ENCODE assay signal across 9 mouse cellular contexts in genomic region chr8:11755873-11756272, GRCm38 (mm10). TPM values are rescaled to one million over a fixed set of nuclear protein-coding genes. Genes with fewer than 3 reads are reported as not detected.
DNase-seq lines count a peak whose midpoint lies in the region; ATAC-seq and TF ChIP-seq lines count a peak whose summit lies in the region.
"Had no signal": no experiment of that assay in that cellular context is flagged by ENCODE, and none has a peak within 500 bp of the region (broad histone marks: within the 10 kb centered on the region; RNA-seq: fewer than 3 reads in every experiment).

No protein-coding gene starts in this region.

- H3K4me2 ChIP-seq in heart, embryonic 11.5 days, result no peak overlapping the region
- no peak overlapping the region for H3K4me2 ChIP-seq in embryonic facial prominence, embryonic 14.5 days (ENCODE audit: low read depth, low read length)
- no peak overlapping the region for H3K4me2 ChIP-seq in kidney, postnatal 0 days (ENCODE audit: low read length)
- H3K4me2 ChIP-seq: liver, embryonic 15.5 days had no signal

- H3K27me3 ChIP-seq in heart, adult 2 months (ENCODE audit: control insufficient read depth, insufficient read depth, low read length), result no peaks in the 10 kb centered on the region
- H3K27me3 ChIP-seq in heart, embryonic 11.5 days (ENCODE audit: control insufficient read depth, insufficient read depth, low read length), result no peaks in the 10 kb centered on the region
- H3K27me3 ChIP-seq in embryonic facial prominence, embryonic 14.5 days (replicated peaks; ENCODE audit: control insufficient read depth, insufficient read depth, low read length), result no peaks in the 10 kb centered on the region
- H3K27me3 ChIP-seq in kidney, postnatal 0 days (ENCODE audit: insufficient read depth, low read length), result no peaks in the 10 kb centered on the region
- H3K27me3 ChIP-seq: liver, embryonic 15.5 days had no signal

- ATAC-seq in heart, embryonic 11.5 days (replicated peaks; ENCODE audit: insufficient number of reproducible peaks, low FRiP score, low TSS enrichment), result no peak
- no peak for ATAC-seq in embryonic facial prominence, embryonic 14.5 days (ENCODE audit: low read depth)
- ATAC-seq in kidney, postnatal 0 days (replicated peaks; ENCODE audit: low FRiP score, low read depth), result no peak

- no peak overlapping the region for H3K9ac ChIP-seq in heart, adult 2 months (ENCODE audit: low read depth, low read length)
- H3K9ac ChIP-seq in heart, embryonic 11.5 days (ENCODE audit: low read depth, low read length), result no peak overlapping the region
- no peak overlapping the region for H3K9ac ChIP-seq in embryonic facial prominence, embryonic 14.5 days (ENCODE audit: low read depth, low read length)
- H3K9ac ChIP-seq in kidney, postnatal 0 days (ENCODE audit: low read depth, low read length), result no peak overlapping the region
- H3K9ac ChIP-seq: liver, embryonic 15.5 days had no signal

- intact Hi-C loops in heart, adult 2 months (cut with DNase I), result loop anchor here (2.0 to 10.0 kb wide), 3 partner anchors 121 to 919 kb away; partner anchors contain the start of genes Ankrd10 and Tubgcp3

- TF ChIP-seq EP300 in heart, adult 2 months (IDR thresholded peaks at IDR 0.05; ENCODE audit: insufficient read depth, low read depth, low read length), result no peak

- TF ChIP-seq POLR2A in heart, adult 2 months (IDR thresholded peaks at IDR 0.05; ENCODE audit: insufficient read depth, low read depth, low read length), result no peak

- peak; percentile 81 for TF ChIP-seq CTCF in heart, adult 2 months (IDR thresholded peaks at IDR 0.05)
- TF ChIP-seq CTCF in kidney, postnatal 0 days (IDR thresholded peaks at IDR 0.05; ENCODE audit: low read depth), result peak; percentile 79

- no peak overlapping the region for H3K27ac ChIP-seq in heart, adult 2 months
- no peak overlapping the region for H3K27ac ChIP-seq in heart, embryonic 11.5 days (ENCODE audit: low read depth, low read length)
- H3K27ac ChIP-seq in embryonic facial prominence, embryonic 14.5 days (replicated peaks; ENCODE audit: low read depth, low read length), result no peak overlapping the region
- no peak overlapping the region for H3K27ac ChIP-seq in kidney, postnatal 0 days
- H3K27ac ChIP-seq: liver, embryonic 15.5 days had no signal

- H3K36me3 ChIP-seq in heart, adult 2 months (ENCODE audit: control insufficient read depth, insufficient read depth, low read length), result no peaks in the 10 kb centered on the region
- no peaks in the 10 kb centered on the region for H3K36me3 ChIP-seq in heart, embryonic 11.5 days (ENCODE audit: control insufficient read depth, insufficient read depth, low read length)
- H3K36me3 ChIP-seq in embryonic facial prominence, embryonic 14.5 days (ENCODE audit: control insufficient read depth, insufficient read depth, low read length), result no peaks in the 10 kb centered on the region
- no peaks in the 10 kb centered on the region for H3K36me3 ChIP-seq in kidney, postnatal 0 days (ENCODE audit: insufficient read depth, low read length)
- H3K36me3 ChIP-seq: liver, embryonic 15.5 days had no signal

- peak; percentile 66 to 76 for DNase-seq in heart, adult 2 months
- DNase-seq in CD4-positive helper T cell, adult 2 months (ENCODE audit: low read depth, low spot score), result peak; percentile 85
- DNase-seq in adrenal gland, postnatal 25 days, result peak; percentile 69
- DNase-seq in embryonic facial prominence, embryonic 14.5 days (ENCODE audit: low spot score), result peak; percentile 50
- peak; percentile 82 for DNase-seq in kidney, postnatal 0 days (ENCODE audit: low spot score)
- peak; percentile 80 for DNase-seq in lung, postnatal 14 days
- peak; percentile 62 to 78 for DNase-seq in spleen, postnatal 36 days (ENCODE audit: low spot score in 2 of 2)

- peaks cover under 1% of the 10 kb centered on the region; the same call in 1 of the 2 replicates for H3K79me2 ChIP-seq in heart, adult 2 months (replicated peaks; ENCODE audit: control insufficient read depth, insufficient read depth, low read length)

- 12% methylated on average over 5 of the region's 5 CpGs for WGBS in heart, adult 2 months
- 17% methylated on average over 5 of the region's 5 CpGs for WGBS in heart, embryonic 11.5 days (ENCODE audit: insufficient replicate concordance)
- WGBS in embryonic facial prominence, embryonic 14.5 days, result 15% methylated on average over 5 of the region's 5 CpGs
- 17% methylated on average over 5 of the region's 5 CpGs for WGBS in kidney, postnatal 0 days

- no peaks in the 10 kb centered on the region for H3K9me3 ChIP-seq in heart, embryonic 11.5 days (replicated peaks; ENCODE audit: control insufficient read depth, low read length)
- no peaks in the 10 kb centered on the region for H3K9me3 ChIP-seq in embryonic facial prominence, embryonic 14.5 days (ENCODE audit: control insufficient read depth, low read length)
- no peaks in the 10 kb centered on the region for H3K9me3 ChIP-seq in kidney, postnatal 0 days (replicated peaks; ENCODE audit: low read length)
- H3K9me3 ChIP-seq: liver, embryonic 15.5 days had no signal

- peaks cover 4% of the 10 kb centered on the region for H3K4me1 ChIP-seq in heart, adult 2 months (ENCODE audit: control insufficient read depth, insufficient read depth, low read length)
- peaks cover 24% of the 10 kb centered on the region for H3K4me1 ChIP-seq in heart, embryonic 11.5 days (ENCODE audit: control insufficient read depth, insufficient read depth, low read length)
- H3K4me1 ChIP-seq in embryonic facial prominence, embryonic 14.5 days (ENCODE audit: control insufficient read depth, insufficient read depth, low read length), result peaks cover 6% of the 10 kb centered on the region; the same call in 1 of the 2 replicates
- peaks cover 14% of the 10 kb centered on the region; the same call in 1 of the 2 replicates for H3K4me1 ChIP-seq in kidney, postnatal 0 days (replicated peaks; ENCODE audit: insufficient read depth, low read length)

- no peak overlapping the region for H3K4me3 ChIP-seq in heart, adult 2 months
- no peak overlapping the region for H3K4me3 ChIP-seq in heart, embryonic 11.5 days (ENCODE audit: low read depth, low read length)
- no peak overlapping the region for H3K4me3 ChIP-seq in embryonic facial prominence, embryonic 14.5 days (ENCODE audit: low read depth, low read length)
- no peak overlapping the region for H3K4me3 ChIP-seq in kidney, postnatal 0 days (replicated peaks; ENCODE audit: low read depth, low read length)
- H3K4me3 ChIP-seq: liver, embryonic 15.5 days had no signal

RNA-seq across cellular contexts. Expression of gene Arhgef7, which starts 28.4 kb away (rescaled TPM):
- 100 to 1,000 TPM; 114 to 117 TPM for total RNA-seq in heart, adult 2 months (2021)
- 59.7 and 68.7 TPM in 2 replicates for polyA plus RNA-seq in heart, adult 2 months (2012; rRNA removed)
- polyA plus RNA-seq in heart, embryonic 11.5 days (2014; fragmentation: Nextera tagmentation; extraction: Ambion mirVana), result 46.4 and 53.2 TPM in 2 replicates
- 47.8 and 56.5 TPM in 2 replicates for total RNA-seq in adrenal gland, postnatal 25 days (2021)
- polyA plus RNA-seq in embryonic facial prominence, embryonic 14.5 days (2014; fragmentation: Nextera tagmentation; extraction: Ambion mirVana), result 45.7 and 48.1 TPM in 2 replicates
- polyA plus RNA-seq in kidney, postnatal 0 days (2015; fragmentation: Nextera tagmentation; extraction: Ambion mirVana), result 27.3 and 29.0 TPM in 2 replicates

RNA-seq across cellular contexts. Expression of gene 1700016D06Rik, which starts 55.0 kb away (rescaled TPM):
- total RNA-seq in heart, adult 2 months (2021), result not detected
- not detected in 2 replicates for polyA plus RNA-seq in heart, adult 2 months (2012; rRNA removed)
- polyA plus RNA-seq in heart, embryonic 11.5 days (2014; fragmentation: Nextera tagmentation; extraction: Ambion mirVana), result not detected in 2 replicates
- total RNA-seq in adrenal gland, postnatal 25 days (2021), result not detected in 2 replicates
- polyA plus RNA-seq in embryonic facial prominence, embryonic 14.5 days (2014; fragmentation: Nextera tagmentation; extraction: Ambion mirVana), result 0.26 TPM in 1 of 2 replicates, not detected in the other
- polyA plus RNA-seq in kidney, postnatal 0 days (2015; fragmentation: Nextera tagmentation; extraction: Ambion mirVana), result not detected in 2 replicates
- polyA plus RNA-seq: liver, embryonic 15.5 days had no signal
